Mouse (Mus musculus) ES-E14 (cell line): ENCODE measurements at regions not wholly inside any gene's neighbourhood (a gene's known extent, or its start where the extent isn't known, plus 50 kb on each side); places are given as distances from the start of the nearest gene placed in this dataset.

ENCODE experiments used
- DNase-seq: peaks from one replicate; pipeline ENCODE4 v3.0.0-alpha.2; 2013; ENCODE audit warnings: low read depth, low spot score
- H3K27ac ChIP-seq: 2 replicates; pipeline ENCODE4 v1.5.1; 2012; ENCODE audit warnings: low read depth, mild to moderate bottlenecking, low read length, moderate library complexity, mixed read lengths; ENCODE audit not compliant: poor library complexity, insufficient read depth, severe bottlenecking
- H3K36me3 ChIP-seq: 2 replicates; pipeline ENCODE4 v1.6.1; 2012; ENCODE audit warnings: mild to moderate bottlenecking, low read length, moderate library complexity, mixed read lengths; ENCODE audit not compliant: control insufficient read depth, poor library complexity, insufficient read depth, severe bottlenecking
- H3K4me1 ChIP-seq, 2 experiments: fragments of 150-350 bp in 1 of 2; sonication (generic) in 1 of 2; 2 replicates each; pipeline ENCODE4 v1.6.1; 2012; ENCODE audit warnings: low read length in 2 of 2, mild to moderate bottlenecking in 1 of 2, mixed read lengths in 1 of 2; ENCODE audit not compliant: control insufficient read depth in 2 of 2, insufficient read depth in 2 of 2, poor library complexity in 1 of 2
- H3K4me3 ChIP-seq, 2 experiments: fragments of 150-350 bp in 1 of 2; sonication (generic) in 1 of 2; 2 replicates each; pipeline ENCODE4 v1.5.1; 2012; ENCODE audit warnings: low read length in 2 of 2, low read depth in 1 of 2, mild to moderate bottlenecking in 1 of 2, mixed read lengths in 1 of 2; ENCODE audit not compliant: insufficient read depth in 1 of 2, poor library complexity in 1 of 2, severe bottlenecking in 1 of 2
- H3K9ac ChIP-seq: 2 replicates; pipeline ENCODE4 v1.6.1; 2012; ENCODE audit warnings: low read depth, mild to moderate bottlenecking, low read length, mixed read lengths; ENCODE audit not compliant: poor library complexity, insufficient read depth, severe bottlenecking
- H3K9me3 ChIP-seq: fragments of 150-350 bp; sonication (generic); 2 replicates; pipeline ENCODE4 v1.6.1; 2012; ENCODE audit warnings: low read depth, mild to moderate bottlenecking, low read length; ENCODE audit not compliant: control insufficient read depth, insufficient read depth
- CHD2 ChIP-seq: IDR thresholded peaks from 2 replicates; pipeline ENCODE4 v1.6.1; 2014; ENCODE audit warnings: mild to moderate bottlenecking, low read depth, low read length, inconsistent platforms
- HCFC1 ChIP-seq: IDR thresholded peaks from 2 replicates; pipeline ENCODE4 v1.6.1; 2012; ENCODE audit warnings: low read length, inconsistent platforms, borderline replicate concordance; ENCODE audit not compliant: insufficient read depth
- MAFK ChIP-seq: IDR thresholded peaks from 2 replicates; pipeline ENCODE4 v1.6.1; 2014; ENCODE audit warnings: mild to moderate bottlenecking, low read depth, low read length, inconsistent platforms; ENCODE audit not compliant: insufficient read depth
- ZC3H11A ChIP-seq: IDR thresholded peaks from 2 replicates; pipeline ENCODE4 v1.6.1; 2012; ENCODE audit warnings: low read depth, mild to moderate bottlenecking, inconsistent platforms, low read length, borderline replicate concordance
- ZNF384 ChIP-seq: IDR thresholded peaks from 2 replicates; pipeline ENCODE4 v1.6.1; 2012; ENCODE audit warnings: low read depth, low read length, inconsistent platforms
- in situ Hi-C, 2 experiments: fragments of 600-800 bp; cut with MboI; formaldehyde crosslinking; loops; one replicate each; pipeline ENCODE4 v1.15.1; 2025; ENCODE audit warnings: low sequenced_read_pairs in 2 of 2, inconsistent platforms in 1 of 2; ENCODE audit not compliant: unreplicated experiment in 2 of 2

DNA sequence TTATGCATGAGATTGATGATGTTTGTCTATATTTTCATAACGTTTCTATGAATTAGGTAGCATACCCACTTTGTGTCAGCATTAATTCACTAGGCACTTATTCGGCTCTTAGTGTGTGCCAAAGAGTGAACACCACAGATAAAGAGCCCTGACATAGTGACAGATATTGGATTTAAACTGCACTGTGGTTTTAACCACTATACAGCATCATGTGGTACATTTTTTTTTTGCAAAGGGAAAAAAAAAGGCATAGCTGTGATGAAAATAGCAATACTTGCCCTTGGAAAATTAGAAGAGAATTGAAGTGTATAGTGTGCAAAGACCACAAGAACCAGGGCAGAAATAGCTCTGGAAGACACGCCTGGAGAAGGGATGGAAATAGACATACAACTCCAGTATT, 153.4 kb upstream of the Gpc6 start:
- H3K4me1 ChIP-seq = no peaks in the 10 kb centered on the region
- H3K9ac ChIP-seq = no peak overlapping the region
- H3K9me3 ChIP-seq = no peaks in the 10 kb centered on the region
- H3K4me3 ChIP-seq = no peak overlapping the region
- TF ChIP-seq HCFC1 = no peak
- no peak for TF ChIP-seq MAFK
- no peak for TF ChIP-seq ZC3H11A
- TF ChIP-seq ZNF384 = no peak
- no peak for TF ChIP-seq CHD2
- no peak for DNase-seq
- in situ Hi-C loops = no loop called here
- no peak overlapping the region for H3K27ac ChIP-seq
- no peaks in the 10 kb centered on the region for H3K36me3 ChIP-seq

DNA sequence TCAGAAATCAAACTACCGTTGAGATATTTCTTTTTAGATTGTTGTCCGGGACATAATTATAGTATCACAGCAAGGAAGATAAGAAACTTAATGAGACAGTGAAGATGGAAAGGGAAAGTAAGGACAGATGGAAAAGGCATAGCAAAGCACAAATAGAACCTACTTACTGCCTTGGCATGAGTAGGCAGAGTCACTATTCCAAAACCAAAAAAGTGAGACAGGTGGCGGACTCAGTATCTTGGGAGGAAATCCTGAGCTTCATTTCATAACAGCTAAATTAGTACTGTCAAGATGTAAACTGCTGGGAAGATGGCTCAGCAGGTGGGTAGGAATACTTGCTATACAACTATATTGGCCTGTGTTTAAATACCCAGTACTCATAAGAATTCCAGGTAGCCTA, 145.5 kb upstream of the Gpc6 start:
- Histone ChIP-seq H3K4me3 (no peak overlapping the region), H3K9ac (no peak overlapping the region), H3K27ac (no peak overlapping the region), H3K9me3 (no peaks in the 10 kb centered on the region), H3K36me3 (no peaks in the 10 kb centered on the region), H3K4me1 (no peaks in the 10 kb centered on the region)
- in situ Hi-C loops = no loop called here
- no peak for DNase-seq
- TF ChIP-seq MAFK = no peak
- no peak for TF ChIP-seq ZC3H11A
- no peak for TF ChIP-seq CHD2
- TF ChIP-seq ZNF384 = no peak
- TF ChIP-seq HCFC1 = no peak

GRCm38 (mm10) chr14:116783840-116784239, 141.3 kb upstream of the Gpc6 start:
- Histone ChIP-seq H3K36me3 (no peaks in the 10 kb centered on the region), H3K4me3 (no peak overlapping the region), H3K27ac (no peak overlapping the region), H3K9ac (no peak overlapping the region), H3K9me3 (no peaks in the 10 kb centered on the region), H3K4me1 (no peaks in the 10 kb centered on the region)
- TF ChIP-seq CHD2 (no peak), ZC3H11A (no peak), ZNF384 (no peak), HCFC1 (no peak), MAFK (no peak)
- DNase-seq = no peak
- in situ Hi-C loops = no loop called here

- no peak for DNase-seq
- H3K9ac ChIP-seq = no peak overlapping the region
- no peak overlapping the region for H3K27ac ChIP-seq
- no peak overlapping the region for H3K4me3 ChIP-seq
- no peaks in the 10 kb centered on the region for H3K9me3 ChIP-seq
- no peaks in the 10 kb centered on the region for H3K4me1 ChIP-seq
- in situ Hi-C loops = no loop called here
- H3K36me3 ChIP-seq = no peaks in the 10 kb centered on the region
- no peak for TF ChIP-seq MAFK
- no peak for TF ChIP-seq CHD2
- no peak for TF ChIP-seq ZC3H11A
- TF ChIP-seq ZNF384 = no peak
- TF ChIP-seq HCFC1 = no peak
Observed at GRCm38 (mm10) chr14:116806504-116806903, 118.6 kb upstream of the Gpc6 start.

DNA sequence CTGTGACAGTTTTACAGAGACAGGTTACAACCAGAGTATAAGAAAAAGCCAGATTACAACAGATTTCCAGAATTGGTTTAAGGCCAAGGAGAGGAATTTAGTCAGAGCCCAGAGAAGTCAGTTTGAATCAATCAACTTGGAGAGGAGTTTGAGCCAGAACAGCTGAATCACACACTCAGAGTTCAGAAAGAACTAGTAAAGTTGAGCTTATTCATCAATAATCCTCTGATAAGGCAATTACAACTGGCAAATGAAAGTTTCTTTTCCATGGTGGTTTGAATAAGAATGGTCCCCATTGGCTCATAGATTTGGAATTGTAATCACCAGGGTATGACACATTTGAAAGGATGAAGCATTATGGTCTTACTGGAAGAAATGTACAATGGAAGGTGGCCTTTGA, 116.5 kb upstream of the Gpc6 start:
- in situ Hi-C loops = no loop called here

More for the DNA sequence above, 116.5 kb upstream of the Gpc6 start:
- DNase-seq = no peak
- Histone ChIP-seq H3K4me3 (no peak overlapping the region), H3K27ac (no peak overlapping the region), H3K4me1 (no peaks in the 10 kb centered on the region), H3K36me3 (no peaks in the 10 kb centered on the region), H3K9ac (no peak overlapping the region), H3K9me3 (no peaks in the 10 kb centered on the region)
- no peak for TF ChIP-seq CHD2
- TF ChIP-seq ZNF384 = no peak
- no peak for TF ChIP-seq HCFC1
- no peak for TF ChIP-seq MAFK
- TF ChIP-seq ZC3H11A = no peak
